Mouse (Mus musculus): Measurements from ENCODE around the gene Tmem258.
"Not testable (repeated sequence)": the region's sequence is repeated elsewhere in the genome, so short reads cannot be mapped to it uniquely, and the experiment has no call there.

Gene Tmem258

DNA sequence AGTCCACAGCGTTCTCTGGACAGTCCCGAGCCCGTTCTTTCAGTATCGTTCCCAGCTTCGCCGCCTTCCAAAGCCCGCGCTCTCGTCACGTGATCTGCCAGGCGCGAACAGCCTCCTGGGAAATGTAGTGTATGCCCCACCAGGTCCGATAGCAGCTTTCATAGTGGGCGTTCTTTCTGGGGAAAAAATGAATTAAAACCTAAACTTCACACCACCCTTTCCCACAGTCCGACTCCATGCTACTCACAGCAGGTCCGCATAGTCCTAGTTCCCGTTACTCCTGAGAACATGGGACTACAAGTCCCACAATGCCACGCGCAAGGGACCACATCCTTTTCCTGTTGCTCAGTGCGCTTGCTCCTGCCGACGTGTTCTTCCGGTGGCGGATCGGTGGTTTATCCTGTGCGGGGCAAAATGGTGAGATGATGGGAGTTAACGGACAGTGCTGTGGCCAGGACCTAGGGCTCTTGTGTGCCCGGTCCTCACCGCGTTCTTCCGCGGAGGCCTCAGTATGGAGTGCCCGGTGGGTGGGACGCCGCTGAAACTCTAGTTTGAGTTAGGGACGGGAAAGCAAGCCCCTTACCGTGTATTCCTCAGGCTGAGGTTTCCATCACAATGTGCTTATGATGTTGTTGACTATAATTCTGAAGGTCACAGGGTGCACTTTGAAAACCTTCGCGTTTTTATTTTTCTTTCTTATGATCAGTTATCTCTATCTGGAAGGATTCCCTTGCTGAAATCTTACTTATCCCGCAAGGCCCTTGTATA is at the start of gene Tmem258, which contains the start of gene Fen1:
Gene Tmem258 (plus strand): TSS at position 167 of the 768 bp plus-strand sequence.
Gene Fen1 (minus strand): TSS at position 322 of the 768 bp plus-strand sequence.
- DNase-seq, result peak; percentile 95 to 96

DNA sequence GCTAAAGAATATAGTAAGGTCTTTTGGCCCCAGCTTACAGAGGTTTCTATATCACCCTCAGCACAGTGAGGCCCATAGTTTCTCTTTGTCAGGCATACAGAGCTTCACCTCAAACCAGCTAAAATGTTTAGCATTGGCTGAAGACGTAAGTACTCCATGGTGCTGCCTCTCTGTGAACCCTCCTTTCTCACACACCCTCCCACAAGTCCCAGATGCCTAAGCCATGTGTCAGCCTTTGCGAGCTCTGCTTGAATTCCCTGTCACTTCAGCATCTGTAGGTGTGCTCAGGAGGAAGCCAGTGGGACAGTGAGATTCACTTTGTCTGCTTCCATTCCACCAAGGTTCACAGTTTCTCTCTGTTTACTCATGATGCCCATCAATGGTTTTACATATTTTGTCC is 46.1 kb upstream of the Tmem258 start:
- DNase-seq, result no peak

DNA sequence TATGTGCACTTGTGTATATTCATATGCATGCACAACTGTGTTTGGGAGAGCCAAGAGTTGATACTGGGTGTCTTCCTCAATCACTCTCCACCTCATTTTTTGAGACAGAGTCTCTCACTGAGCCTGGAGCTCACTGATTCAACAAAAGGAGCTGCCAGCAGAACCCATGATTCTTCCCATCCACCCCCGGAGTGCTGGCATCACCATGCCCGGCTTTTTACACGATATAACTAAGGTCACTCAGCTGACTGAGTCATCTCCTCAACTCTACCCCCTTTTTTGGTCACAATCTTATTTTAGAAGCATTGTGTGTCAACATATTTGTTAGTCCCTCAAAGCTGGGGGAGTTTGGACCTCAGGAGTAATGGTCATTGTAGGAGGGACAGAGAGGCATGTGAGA is 39.9 kb upstream of the Tmem258 start:
- DNase-seq, result no peak

DNA sequence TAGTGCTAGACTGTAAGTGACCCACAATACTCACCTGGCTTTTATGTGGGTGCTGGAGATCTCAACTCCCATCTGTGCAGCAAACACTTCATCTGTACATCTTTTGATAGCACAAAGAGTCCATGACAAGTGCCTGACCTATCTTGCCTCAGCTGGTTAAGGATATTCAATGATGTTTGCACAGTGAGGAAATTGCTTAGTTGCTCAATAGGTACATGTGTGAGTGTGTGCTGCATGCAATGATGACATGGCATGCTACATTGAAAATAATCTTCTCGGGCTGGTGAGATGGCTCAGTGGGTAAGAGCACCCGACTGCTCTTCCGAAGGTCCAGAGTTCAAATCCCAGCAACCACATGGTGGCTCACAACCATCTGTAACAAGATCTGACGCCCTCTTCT is 37.9 kb upstream of the Tmem258 start:
- DNase-seq, result not testable (repeated sequence)

DNA sequence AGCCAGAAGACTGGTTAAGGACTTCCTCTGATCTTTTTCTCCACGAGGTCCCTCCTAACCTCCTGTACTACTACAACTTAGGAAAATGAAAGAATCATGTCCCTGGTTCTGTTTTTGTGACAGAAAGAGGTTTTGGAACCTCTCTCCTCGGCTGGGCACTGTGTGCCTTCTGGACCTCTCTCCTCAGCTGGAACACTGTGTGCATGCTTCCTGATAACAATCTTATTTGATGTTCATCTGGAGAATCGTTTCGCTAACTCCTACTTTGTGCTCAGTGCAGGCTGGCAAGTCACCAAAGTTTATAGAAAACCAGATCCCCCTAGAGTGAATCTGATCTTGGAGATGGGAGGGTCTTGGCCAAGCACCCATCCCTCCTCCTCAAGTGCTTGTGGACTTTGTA is 36.7 kb upstream of the Tmem258 start:
- DNase-seq, result no peak

DNA sequence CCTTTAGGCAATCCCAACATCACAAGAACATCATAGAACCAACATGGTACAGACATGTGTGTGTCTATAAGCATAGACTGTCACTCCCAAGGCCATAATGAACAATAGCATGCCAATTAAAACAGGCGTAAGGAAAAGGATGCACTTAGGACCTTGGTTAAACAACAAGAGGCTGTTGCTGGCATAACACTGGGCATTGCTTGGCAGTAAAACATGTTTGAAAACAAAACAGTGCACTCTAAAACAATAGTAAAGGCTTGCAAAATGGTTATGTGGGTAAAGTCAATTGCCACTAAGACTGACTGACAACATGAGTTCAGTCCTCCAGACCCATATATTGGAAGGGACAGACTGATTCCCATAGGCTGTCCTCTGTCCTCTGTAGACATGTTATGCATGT is 35.9 kb upstream of the Tmem258 start:
- no peak for DNase-seq

DNA sequence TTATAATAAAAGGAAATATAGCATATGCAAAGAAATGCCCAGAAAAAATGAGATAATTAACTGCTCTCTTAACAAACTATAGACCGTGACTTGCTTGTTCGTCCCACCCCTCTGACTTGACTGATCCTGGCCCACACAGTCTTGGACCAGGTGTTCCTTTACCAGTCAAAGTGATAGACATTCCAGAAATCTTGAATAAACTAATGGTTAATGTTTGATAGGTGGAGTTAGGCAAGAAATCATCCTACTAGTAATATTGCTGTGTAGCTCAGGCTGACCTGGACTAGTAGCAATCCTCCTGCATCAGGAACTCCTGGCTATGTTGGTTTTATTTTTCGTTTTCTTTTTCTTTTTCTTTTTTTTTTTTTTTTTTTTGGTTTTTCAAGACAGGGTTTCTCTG is 35.4 kb upstream of the Tmem258 start:
- DNase-seq, result no peak

DNA sequence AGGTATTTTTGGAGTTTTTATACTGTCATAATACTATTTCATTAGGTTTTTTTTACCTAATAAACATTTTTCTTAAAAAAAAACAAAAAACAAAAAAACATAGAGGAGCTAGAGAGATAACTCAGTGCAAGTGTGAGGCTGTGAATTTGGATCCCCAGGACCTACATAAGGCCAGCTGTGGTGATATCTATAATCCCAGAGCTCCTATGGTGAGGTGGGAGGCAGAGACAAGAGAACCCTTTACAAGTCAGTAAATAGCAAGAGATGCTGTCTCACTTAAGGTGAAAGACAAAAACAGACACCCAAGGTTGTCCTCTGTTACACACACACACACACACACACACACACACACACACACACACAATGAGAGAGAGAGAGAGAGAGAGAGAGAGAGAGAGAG is 34.6 kb upstream of the Tmem258 start:
- no peak for DNase-seq

DNA sequence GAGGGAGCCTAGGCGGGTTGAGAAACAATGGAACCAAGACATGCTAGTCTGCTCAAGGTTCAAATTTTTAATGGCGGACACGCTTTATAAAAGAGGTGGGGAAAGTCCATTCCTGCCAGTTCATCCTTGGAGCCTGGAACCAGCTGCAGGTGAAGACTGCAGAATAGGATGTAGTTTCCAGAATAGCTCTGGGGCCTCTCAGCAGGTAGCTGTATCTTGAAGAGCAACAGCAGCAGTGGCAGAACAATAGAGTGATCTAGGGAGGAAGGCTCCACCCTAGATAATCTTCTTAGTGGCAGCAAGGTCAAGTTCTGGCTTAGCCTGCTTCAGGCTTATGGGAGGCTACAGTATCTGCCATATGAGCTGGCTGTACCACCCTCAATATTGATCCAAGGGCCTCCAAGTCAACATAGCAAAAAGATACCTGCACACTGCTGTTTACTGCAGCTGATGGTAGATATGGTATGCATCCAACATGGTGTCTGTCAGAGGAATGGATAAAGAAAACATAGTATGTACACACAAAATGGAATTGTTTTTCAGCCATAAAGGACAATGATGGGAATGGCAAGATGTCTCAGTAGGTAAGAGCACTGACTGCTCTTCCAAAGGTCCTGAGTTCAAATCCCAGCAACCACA is 34.0 kb upstream of the Tmem258 start:
- not testable (repeated sequence) for DNase-seq

DNA sequence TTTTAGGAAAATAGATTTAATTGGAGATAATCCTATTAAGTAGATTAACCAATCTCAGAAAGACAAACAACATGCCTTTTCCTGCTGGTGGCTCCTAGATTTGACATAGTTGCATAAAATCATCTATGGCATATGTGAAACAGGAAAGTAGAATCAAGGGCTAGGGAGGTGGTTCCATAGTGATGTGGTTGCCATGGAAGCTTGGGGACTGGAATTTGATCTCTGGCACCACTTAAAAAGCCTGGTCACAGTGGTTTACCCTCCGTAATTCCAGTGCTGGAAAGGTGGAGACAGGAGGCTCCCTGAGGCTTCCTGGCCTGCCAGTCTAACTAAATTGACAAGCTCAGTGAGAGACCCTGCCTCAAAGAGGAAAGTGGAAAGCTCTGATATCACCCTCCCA is 33.3 kb upstream of the Tmem258 start:
- no peak for DNase-seq

DNA sequence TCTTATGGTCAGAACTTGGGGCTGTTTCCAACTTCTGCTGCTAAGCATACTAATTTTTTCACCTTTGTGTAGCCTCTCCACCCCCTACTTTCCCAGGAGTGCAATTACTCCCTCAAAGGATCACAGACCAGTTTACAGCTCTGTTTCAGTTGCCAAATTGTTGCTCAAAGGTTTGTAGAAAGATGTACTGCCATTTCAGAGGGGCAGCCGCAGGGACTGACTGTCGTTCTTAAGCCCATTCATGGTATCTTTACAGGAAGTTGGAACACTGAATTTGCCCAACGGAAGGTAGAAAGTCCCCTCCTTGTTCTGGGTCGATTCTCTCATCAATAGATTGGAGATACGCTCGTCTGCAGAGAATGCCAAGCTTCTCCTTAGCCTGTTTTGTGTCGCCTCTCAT is 32.5 kb upstream of the Tmem258 start:
- DNase-seq, result no peak

DNA sequence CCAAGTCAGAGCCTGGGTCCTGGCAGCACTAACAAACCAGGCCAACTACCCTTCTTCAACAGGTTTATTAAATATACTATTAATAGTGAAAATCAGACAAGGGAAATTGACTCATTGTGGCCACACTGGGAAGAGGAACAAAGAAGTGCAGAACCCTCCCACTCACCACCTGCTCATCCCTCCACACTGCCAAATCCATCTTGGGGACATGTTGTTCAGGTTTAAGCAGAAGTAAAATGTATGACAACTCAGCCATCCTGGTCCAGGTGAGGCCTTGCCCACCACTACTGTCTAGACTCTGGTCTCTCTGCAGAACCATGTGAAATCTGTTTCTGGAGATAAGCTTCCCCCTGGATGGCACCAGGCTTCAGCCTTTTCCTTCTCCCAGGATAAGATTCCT is 32.0 kb upstream of the Tmem258 start:
- no peak for DNase-seq

DNA sequence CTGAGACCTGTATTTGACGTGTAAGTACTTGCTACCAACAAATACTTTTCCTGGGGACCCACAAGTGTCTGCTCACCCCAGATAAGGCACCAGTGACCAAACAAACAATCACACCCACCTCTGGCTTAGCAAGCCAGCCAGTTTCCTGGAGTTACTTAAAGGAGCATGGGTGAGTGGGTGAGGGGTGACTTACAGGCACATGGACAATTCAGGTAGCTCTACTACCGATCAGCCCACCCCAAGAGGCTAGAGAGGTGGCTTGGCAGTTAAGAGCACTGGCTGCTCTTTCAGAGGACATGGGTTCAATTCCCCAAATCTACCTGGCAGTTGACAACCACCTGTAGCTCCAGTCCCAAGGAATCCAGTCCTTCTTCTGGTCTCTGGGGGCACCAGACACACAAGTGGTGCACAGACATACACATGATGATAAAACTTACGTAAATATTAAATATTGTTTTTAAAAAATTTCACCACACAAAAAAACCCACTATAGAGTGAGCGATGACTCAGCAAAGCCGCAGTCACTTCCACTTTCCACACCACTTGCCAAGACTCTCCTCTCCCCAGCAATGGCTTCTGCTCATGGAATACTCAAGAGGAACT is 30.6 kb upstream of the Tmem258 start:
- no peak for DNase-seq

DNA sequence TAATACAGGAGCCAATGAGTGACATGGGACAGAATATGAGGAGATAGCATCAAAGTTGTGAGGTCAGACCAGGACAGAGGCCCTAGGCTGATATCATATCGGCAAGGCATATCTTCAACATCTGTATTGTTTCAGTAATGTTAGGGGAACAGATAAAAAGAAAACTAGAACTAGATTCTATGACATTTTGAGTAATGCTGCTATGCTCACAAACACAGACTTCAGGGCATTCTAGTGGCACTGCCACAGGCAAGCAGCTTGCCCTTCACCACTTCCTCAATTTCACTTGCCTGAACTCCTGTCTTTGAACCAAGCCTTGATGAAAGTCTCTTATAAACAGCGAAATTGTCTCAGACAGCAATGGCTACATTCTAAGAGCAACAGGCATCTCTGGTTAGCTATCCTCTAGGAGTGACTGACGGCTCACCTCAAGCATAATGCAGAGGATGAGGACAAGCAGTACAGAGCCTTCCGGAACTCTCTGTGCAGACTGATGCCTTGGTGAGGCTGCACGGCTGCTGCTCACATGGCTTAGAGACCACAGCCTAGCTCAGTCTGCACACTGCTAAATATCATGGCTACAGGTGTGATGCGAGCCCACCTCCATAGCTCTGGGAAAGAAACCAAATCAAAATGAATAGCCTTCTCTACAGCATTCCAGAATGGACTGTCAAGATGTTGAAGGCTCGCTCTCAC is 29.8 kb upstream of the Tmem258 start:
- no peak for DNase-seq

DNA sequence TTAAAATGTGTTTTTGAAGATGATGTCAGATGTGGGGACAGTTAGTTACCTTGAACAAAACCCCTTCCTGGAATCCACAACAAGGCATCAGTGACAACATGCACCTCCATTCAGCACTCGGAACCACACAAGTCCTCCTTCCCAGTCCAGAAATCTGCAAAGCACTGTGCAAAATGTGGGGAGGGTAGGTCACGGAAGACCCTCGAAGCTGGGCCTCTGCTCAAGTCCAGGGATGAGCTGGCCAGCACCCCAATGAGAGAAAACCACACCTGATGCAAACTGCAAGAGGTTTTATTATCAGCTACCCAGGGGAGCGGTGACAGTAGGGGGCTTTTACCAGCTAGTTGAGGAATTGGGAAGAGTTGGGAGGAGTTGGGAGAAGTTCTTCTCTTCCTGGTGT is 28.9 kb upstream of the Tmem258 start:
- no peak for DNase-seq

DNA sequence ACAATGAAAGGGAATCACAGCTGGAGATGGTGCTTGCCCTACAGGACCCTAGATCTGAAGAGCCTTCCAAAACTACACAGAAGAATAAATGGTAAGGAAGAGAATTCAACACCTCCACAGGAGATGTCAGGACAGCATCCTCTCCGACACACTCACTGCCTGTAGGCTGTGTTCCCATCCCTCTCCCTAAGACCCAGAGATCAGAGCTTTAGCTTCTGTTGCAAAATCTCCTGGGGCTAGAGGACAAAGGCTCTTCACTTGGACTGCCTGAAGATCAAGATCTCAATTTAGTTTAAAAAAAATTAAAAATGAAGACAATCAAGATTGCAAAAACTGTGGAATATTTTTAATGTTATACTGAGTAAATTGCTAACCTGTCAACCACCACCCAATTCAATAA is 27.3 kb upstream of the Tmem258 start:
- no peak for DNase-seq

DNA sequence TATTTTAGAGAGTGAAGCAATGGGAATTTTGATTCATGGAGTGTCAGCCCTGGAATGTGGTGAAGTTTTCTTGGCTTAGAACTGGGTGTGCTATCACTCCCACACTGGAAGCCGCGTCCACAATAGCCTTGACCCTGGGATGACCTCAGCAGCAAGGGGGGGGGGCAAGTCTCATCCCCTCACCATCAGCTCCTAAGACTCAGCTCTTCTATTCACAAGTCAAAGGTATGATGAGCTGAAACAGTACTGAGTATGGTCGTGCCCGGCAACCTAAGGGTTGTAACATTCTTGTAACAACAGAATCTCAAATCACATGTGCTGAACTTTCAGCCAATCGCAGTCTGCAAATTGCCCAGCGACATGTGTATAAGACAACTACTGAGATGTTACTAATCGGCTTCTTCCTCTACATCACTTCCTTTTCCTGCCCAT is 26.9 kb upstream of the Tmem258 start:
- DNase-seq, result no peak

DNA sequence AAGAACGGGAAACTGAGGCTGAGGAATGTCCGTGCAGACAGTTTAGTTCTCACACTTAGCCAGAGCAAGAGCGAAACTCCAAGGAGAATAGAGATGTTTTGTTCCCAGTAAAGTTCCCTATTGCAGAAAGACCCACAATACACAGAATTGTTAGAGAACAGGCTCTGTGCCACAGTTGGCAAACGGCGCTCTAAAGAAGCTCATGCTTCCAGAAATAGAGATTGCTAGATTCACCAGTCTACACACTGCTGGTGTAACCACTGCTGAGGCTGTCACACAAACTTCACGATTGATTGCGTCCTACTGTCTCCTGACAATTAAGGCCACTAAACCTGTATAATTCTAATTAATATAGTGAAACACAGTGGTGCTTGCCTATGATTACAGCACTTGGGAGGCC is 22.6 kb upstream of the Tmem258 start:
- DNase-seq, result no peak

DNA sequence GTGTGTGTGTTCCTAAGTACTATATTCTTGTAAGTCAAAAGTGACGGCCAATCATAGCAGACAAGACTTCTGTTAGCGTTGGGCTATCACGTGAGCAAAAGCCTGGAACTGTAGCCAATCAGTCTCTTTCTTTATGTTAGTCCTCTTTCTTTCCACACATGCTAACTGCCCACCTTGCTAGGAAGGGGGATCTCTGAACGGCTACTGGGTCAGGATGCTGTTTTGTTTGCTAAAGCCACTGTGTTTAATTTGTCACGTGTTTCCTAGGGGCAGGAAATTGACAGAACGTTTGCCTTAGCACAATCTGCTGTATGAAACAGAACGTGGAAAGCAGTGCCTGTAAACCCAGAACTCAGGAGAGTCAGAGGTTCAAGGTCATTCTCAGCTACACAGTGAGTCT is 21.7 kb upstream of the Tmem258 start:
- DNase-seq, result no peak

DNA sequence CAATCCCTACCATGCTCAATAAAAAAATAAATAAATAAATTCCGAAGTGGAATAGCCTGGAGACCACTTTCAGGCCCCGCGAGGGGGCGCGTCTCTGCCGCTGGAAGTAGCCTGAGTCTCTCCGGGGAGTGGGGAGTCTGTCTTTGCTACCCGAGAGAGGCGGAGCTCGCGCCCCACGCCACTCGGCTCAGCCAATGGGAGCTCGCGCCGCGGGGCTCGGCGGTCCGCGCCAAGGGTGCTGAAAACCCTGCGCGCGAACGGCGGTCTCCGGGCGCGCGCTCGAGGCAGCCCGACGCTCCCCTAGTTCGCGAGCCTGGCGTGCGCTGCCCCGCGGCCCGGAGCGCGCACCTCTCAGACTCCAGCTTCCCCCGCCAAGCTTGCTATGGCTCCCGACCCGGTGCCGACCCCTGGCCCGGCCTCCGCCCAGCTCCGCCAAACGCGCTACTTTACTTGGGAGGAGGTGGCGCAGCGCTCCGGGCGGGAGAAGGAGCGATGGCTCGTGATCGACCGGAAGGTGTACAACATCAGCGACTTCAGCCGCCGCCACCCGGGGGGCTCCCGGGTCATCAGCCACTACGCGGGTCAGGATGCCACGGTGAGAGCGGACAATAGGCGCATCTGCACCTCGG is 21.0 kb upstream of the Tmem258 start, which contains the start of gene Fads1:
Gene Fads1 (plus strand): TSS at position 219 of the 629 bp plus-strand sequence.
- DNase-seq, result peak; percentile 94 to 96

DNA sequence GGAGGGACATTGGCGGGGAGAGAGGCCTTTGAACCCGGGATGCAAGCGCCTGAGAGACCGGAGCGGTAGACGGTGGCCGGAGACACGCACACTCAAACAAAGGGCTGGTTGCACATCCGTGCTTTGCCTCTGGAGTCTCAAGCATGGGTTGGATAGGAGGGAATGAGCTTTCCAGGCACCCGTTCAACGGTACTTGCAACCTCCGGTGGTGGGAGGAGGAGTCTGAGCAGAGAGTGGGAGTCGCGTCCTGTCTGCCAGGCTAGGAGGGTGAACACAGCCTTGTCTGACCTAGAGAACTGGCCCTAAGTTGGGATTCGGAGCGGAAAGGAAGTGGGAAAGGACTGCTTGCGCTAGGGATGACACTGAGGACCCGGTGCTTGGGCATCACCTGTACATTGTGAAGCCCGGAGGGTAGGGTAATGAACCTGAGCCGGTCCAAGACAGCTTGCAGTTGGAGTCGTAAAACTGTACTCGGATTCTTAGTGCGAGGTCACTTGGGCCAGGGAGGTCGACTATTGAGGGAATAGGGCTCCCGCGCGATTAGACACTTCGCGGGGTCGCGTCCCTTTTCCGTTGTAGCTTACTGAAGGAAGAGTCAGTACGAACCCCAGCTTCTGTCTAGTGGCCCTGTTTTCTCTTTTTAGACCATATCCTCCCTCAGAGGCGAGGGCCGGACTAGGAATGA is 20.4 kb upstream of the Tmem258 start:
- DNase-seq, result peak; percentile 75 to 82

DNA sequence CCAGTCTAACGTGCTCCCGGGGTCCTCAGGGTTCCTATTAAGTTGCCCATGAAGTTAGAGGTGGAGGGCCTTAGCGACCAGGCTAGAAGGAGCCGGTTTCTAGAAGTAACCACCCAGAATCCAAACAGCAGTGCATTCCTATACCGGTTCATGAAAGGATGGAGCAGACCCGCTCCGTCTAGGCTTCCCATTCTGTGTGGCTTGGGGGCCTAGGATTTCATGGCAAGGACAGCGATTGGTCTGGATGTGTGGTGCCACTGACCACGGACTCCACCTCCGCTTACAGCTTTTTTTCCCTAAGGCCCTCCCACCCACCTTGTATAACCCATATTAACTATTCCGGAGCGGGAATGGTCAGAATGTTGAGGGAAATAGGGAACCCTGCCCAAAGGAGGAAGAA is 19.7 kb upstream of the Tmem258 start:
- peak; percentile 41 to 55 for DNase-seq

Data from cerebellum, postnatal 14 days (tissue).